Mouse (Mus musculus) cerebellum, postnatal 4 days (tissue): ENCODE data around the gene Map7.

Experiments used
- DNase-seq, 2 experiments: peaks; one replicate each; pipeline ENCODE4 v3.0.0; 2022; ENCODE audit warnings: low spot score in 2 of 2, mixed read lengths in 1 of 2

Gene Map7

GRCm38 (mm10) chr10:20287369-20287768 is 139.1 kb downstream of the Map7 start:
- no peak for DNase-seq

- peak; percentile 71 to 86 for DNase-seq
Observed at GRCm38 (mm10) chr10:20290467-20290883, 142.2 kb downstream of the Map7 start.

DNA sequence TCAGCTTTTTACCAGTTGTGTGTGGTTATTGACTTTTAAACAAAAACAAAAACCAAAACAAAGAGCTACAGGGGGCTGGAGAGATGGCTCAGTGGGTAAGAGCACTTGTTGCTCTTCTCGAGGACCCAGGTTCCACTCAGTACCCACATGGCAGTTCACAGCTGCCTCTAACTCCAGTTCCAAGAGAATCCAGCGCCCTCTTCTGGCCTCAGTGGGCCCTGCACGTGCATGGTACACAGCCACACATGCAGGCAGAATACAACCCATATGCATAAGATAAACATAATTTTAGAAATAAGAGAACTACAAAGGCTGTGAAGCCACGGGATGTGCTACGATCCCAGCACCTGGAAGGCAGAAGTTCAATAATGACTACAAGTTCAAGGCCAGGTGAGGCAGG is 147.7 kb downstream of the Map7 start:
- DNase-seq: no peak

- DNase-seq: no peak
Observed at GRCm38 (mm10) chr10:20298152-20298920, 150.1 kb downstream of the Map7 start.

GRCm38 (mm10) chr10:20299114-20299513 is 150.8 kb downstream of the Map7 start:
- no peak for DNase-seq

- no peak for DNase-seq
Observed at GRCm38 (mm10) chr10:20310969-20311769, 162.9 kb downstream of the Map7 start.

DNA sequence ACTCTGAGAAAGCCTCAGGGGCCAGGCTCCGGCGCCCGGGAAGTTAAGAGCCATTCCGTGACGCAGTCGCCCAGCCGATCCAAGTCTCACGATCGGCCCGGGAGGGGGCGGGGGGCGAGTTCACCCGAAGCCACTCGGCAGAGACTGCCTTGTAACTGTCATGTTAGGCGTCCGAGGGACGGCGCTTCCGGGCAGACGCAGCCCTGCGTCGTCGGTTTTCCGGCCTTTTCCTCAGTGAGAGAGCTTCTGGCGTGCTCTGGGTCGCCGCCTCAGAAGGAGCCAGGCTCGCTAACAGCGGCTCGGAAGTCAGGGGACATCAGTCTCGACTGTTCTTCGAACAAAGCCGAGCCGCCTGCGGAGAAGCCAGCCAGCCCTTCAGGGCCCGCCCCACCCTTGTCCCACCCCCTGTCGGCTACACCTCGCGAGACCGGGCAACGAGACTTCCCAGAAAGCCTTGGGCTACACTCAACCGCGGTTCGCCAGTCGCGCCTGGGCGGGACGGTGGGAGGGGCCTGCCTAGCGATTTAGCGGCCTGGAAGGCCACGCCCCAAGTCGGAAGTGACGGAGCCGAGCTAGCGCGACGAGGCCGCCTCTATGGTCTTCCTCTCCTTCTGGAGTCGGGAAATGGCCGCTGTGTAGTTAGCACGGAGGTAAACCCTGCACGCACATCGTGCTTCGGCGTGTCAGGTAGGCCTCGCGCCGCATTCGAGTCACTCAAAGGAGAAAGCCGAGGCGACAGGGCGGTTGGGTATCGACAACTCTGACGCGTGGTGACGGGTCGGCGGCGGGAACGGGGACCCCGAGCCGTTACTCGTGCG is 163.9 kb downstream of the Map7 start, which contains the start of gene Bclaf1:
TSS of gene Bclaf1 (plus strand) at position 552 of the 818 bp plus-strand sequence.
- peak; percentile 97 to 99 for DNase-seq

DNA sequence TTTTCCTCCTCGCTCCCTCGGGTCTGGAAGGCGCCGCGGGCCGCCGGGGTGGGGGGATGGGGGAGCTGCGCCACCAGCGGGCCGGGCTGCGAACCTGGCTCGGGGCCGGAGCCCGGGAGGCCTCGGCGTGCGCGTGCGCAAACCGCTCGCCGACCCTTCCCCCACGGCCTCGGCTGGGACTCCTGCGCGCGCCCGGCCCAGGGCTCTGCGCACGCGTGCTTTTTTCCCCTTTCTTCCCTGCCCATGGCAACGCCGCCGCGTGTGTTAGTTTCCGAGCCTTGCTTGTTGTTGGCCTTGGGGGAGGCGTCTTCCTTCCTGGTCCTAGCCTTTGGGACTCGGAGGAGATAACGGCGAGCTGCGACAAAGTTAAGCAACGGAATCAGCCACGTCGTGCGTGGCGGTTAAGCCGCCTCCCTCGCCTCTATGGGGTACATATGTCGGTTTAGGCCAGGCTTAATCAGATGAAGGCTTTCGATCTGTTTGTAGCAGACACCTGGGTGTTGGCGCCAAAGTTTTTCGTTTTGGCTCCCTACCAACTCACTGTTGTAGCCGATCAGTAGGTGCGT is 164.5 kb downstream of the Map7 start:
- peak; percentile 83 to 92 for DNase-seq

DNA sequence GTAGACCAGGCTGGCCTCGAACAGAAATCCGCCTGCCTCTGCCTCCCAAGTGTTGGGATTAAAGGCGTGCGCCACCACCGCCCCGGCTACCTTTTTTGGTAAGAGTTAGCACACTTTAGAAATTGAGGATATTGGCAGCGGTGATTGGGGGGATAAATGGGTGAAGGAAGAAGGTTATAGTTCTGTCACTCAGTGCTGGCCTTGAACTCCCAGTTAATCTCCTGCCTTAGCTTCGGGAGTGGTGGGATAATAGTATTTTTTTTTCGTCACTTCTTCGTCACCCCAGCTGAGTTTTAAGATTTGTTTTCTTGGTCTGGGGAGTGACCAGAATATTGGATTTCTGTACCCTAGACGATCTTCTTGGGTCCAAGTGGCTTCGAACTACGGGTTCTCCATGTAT is 165.2 kb downstream of the Map7 start:
- no peak for DNase-seq

DNA sequence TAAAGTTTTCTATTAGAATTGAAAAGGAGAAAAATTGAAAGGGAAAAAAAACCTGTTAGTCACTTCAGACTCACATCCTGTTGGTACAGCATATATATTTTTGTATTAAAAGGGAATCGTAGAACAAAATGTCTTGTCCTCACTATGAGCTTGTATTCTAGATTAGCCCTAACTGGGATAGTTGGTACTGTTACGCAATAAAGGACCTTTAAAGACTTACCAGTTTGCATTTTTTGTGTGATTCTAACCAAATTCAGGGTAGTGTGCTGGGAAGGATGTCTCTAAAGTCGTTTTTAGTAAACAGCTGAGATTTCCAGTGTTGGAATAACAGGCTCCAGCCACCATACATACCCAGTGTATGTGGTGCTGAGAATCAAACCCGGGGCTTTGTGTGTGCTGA is 165.7 kb downstream of the Map7 start:
- no peak for DNase-seq

- DNase-seq: peak in 1 of 2 experiments; percentile 6
Observed at GRCm38 (mm10) chr10:20314797-20315196, 166.5 kb downstream of the Map7 start.

DNA sequence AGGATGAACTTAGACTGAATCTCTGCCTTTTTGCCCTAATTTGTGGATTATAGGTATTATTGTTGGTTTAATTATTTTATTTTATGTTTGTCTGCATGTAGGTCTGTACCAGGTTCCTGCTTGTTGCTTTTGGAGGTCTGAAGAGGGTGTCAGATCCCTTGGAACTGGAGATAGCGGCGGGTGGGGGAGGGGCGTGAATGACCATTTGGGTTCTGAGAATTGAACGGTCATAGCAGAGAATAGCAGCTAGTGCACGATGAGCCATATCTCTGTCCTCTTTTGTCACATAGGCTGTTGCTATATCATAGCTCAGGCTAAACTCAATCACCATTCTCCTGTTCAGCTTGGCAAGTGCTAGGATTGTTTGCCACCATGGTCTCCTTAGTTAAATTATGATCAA is 169.2 kb downstream of the Map7 start:
- no peak for DNase-seq

GRCm38 (mm10) chr10:20326226-20326625 is 178.0 kb downstream of the Map7 start:
- DNase-seq: no peak
